Mouse (Mus musculus) 3134 (cell line): ENCODE data around the gene Mgmt.

ENCODE experiments used
- DNase-seq: peaks from one replicate; pipeline ENCODE4 v3.0.0-alpha.2; 2011; ENCODE audit warnings: low spot score; ENCODE audit not compliant: insufficient read length; ENCODE audit errors: extremely low read depth

Gene Mgmt

DNA sequence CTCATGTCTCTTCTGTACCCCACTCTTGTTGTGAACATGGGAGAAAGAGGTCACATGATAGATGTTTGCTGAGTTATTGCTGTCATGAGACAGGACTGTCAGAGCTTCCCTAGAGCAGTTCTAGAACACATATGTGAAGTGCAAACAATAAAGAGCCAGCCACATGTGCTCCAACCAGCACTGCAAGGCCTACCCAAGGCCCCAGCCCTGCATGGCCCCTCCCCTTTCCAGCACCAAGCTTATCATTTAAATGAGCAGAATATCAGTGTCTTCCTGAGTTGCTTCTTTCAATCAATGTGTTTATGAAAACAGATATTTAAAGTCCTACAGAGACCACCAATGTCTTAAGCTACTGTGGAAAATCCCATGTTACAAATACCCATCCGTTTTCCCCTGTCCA is 201.3 kb downstream of the Mgmt start:
- no peak for DNase-seq

GRCm38 (mm10) chr7:137099766-137100165 is 205.4 kb downstream of the Mgmt start:
- DNase-seq = no peak

GRCm38 (mm10) chr7:137102606-137103195 is 208.3 kb downstream of the Mgmt start:
- DNase-seq = no peak

- no peak for DNase-seq
These were observed 217.7 kb downstream of the Mgmt start for GRCm38 (mm10) chr7:137112101-137112500.

DNA sequence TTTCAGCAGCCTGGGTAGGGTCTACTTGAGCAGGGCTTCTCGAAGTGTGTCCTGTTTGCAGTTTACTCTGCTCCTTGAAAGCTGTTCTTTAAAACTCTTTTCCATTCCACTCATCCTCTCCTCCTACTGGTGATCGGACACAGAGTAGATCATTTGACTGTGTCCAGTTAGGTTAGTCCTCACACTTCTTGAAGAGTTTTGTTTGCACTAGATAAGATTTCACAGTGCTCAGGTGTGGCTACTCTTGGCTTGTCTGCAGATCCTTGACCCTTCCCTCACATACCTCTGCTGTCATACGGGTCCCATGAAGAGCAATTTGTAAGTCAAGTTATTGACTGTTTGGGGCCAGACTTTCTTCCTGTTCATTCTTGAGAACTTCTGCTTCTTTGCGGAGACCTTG is 221.8 kb downstream of the Mgmt start:
- DNase-seq = no peak

DNA sequence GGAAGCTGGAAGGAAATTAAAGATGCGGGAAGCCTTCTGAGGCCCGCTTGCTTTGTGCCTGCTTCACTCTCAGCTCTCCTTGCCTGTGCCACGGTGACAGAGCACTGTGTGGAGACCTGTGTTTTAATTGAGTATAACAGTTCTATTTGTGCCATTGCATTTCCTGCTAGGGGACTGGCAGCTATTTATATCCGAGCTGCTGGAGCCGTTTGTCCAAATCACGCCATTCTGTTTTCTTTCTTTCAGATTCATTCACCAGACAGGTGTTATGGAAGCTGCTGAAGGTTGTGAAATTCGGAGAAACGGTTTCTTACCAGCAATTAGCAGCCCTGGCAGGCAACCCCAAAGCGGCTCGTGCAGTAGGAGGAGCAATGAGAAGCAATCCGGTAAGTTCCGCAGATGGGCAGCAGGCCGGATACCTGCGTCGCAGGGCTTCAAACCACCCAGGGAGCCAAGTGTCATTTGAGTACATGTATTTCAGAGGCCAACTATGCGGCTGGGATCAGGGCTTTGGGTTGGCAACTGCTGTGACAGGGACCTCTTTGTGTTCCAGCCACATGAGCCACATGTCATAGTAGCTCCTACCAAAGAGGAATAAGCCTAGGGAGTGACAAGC is 226.9 kb downstream of the Mgmt start:
- no peak for DNase-seq

- no peak for DNase-seq
These were observed 234.3 kb downstream of the Mgmt start for GRCm38 (mm10) chr7:137128726-137129125.

- DNase-seq = no peak
These were observed 235.8 kb downstream of the Mgmt start for GRCm38 (mm10) chr7:137130211-137130610.

DNA sequence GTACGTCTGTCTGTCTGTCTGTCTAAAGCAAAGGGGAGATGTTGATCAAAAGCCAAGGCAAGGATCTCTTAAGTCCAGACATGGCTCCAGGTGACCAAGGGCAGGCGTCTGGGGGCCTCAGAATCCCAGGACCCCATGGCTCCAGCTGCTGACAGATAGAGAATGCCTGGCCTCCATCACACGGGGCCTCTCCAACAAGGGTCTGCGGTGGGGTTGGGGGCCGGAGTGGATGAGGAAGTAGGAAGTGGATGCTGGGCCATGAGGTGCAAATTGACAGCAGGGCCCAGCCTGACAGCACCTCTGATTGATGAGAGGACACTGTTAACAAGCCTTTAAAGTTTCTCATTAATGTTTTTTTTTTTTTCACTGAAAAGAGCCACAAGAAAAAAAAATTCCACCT is 237.5 kb downstream of the Mgmt start:
- no peak for DNase-seq

DNA sequence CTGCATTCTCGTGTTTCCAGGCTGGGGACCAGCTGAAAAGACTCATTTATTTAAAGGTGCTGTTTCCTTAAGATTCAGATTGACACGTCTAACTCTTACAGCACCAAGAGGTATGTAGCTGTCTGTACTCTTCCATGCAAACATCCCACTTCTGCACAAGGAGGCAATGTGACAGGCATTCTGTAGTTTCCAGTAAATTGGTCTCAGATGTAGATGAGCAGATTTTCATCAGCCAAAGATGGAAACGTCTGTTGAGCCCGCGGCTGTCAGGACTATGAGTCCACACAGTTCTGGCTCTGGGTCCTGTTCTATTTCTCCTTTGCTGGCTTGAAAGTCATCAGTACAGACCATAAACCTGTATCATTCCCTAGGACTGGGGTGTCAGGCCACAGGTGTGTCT is 243.7 kb downstream of the Mgmt start:
- DNase-seq = no peak

DNA sequence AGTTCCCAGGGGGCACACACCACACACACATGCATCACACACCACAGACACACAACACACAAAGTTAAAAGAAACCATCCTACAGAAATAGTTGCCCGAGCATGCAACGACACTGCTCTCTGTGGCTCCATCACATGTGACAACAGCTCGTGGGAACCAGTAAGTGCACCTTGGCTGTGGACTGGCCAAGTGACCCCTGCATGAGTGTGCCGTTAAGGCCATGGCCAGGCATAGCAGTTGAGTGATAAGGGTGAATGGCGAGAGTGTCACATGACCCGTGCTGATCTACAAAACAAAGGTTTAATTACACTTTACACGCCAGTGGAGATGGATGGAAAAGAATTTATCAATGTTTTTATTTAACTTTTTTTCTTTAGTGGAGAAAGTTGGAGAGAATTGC is 245.9 kb downstream of the Mgmt start:
- DNase-seq = no peak

DNA sequence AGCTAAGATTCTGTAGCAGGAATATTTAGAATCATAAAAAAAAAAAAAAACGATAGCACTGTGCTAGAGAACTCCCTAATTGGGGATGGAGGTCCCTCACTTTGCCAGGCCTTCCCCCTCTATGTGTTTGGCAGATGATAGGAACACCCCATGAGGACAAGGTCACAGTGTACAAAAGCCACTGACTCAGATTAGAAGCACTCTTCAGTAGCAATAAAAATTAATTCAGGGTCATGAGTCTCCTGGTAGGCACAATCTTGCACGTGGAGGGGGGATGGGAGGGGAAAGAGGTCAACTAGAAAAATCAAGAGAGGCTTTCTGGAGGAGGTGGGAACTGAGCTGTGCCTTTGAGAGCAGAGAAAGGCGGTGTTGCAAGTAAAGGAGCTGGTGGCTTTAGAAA is 247.0 kb downstream of the Mgmt start:
- DNase-seq = no peak

GRCm38 (mm10) chr7:137147101-137147500 is 252.7 kb downstream of the Mgmt start:
- DNase-seq = no peak

GRCm38 (mm10) chr7:137151854-137152253 is 257.4 kb downstream of the Mgmt start:
- DNase-seq = no peak

GRCm38 (mm10) chr7:137154623-137155022 is 260.2 kb downstream of the Mgmt start:
- no peak for DNase-seq

DNA sequence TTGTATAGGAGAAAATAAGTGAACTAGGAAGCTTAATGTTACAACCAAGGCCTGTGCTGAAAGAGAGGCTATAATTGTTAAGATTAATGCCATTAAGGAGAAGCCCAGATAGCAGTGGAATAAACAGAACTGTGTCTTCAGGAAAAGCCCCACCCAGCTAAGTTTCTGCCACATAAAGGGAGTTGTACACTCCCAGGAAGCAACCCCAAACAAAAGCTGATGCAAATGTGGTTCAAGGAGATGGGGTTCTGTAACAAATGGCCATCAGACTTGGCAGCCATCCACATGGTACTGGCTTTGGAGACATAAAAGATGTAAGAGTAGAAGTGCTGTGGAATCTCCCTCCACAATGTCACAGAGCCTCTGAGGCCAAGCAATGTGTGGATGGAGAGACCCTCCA is 264.7 kb downstream of the Mgmt start:
- no peak for DNase-seq

- no peak for DNase-seq
These were observed 277.9 kb downstream of the Mgmt start for GRCm38 (mm10) chr7:137172278-137172677.
